Mouse (Mus musculus): Measurements from ENCODE around the gene Vps29. TPM values are rescaled to one million over a fixed set of nuclear protein-coding genes. Genes with fewer than 3 reads are reported as not detected.
"Not testable (repeated sequence)": the region's sequence is repeated elsewhere in the genome, so short reads cannot be mapped to it uniquely, and the experiment has no call there.

The Vps29 gene
- 100 to 1,000 TPM; 147 to 170 (median 156) TPM for total RNA-seq (2022)

DNA sequence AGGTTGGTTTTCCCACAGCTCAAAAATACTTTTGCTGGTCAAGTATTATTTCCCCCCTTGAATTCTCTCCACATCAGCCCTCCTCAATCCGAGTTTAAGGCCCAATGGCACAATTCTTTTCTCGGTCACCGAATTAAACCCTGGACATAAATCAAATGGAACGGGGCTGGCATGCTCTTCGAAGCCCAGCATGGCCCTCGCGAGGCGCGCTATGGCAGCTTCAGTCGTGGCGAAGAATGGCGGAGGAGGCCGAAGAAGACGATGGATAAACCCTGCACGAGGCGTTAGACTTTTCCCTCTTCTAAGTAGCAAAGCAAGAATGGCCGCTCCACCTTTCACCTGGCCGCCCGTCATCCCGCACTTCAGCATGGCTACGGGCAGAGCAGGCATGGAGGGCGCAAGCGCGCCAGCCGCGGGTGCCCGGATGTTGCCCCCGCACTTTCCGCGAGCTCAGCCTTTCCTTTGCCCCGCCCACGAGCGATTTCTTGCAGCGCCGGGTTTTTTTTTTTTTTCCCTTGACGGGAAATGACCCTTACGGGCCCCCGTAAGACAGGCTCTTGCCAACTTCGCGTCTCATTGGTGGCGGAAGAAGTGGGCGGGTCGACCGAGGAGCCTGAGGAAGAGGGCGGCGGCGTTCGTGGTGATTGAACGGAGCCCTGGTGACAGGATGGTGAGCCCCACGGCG lies at the start of gene Vps29, which contains the start of gene Rad9b:
TSS of gene Vps29 (plus strand) at position 563 of the 685 bp plus-strand sequence.
TSS of gene Rad9b (minus strand) at position 427 of the 685 bp plus-strand sequence.
- peak; percentile 96 for DNase-seq

DNA sequence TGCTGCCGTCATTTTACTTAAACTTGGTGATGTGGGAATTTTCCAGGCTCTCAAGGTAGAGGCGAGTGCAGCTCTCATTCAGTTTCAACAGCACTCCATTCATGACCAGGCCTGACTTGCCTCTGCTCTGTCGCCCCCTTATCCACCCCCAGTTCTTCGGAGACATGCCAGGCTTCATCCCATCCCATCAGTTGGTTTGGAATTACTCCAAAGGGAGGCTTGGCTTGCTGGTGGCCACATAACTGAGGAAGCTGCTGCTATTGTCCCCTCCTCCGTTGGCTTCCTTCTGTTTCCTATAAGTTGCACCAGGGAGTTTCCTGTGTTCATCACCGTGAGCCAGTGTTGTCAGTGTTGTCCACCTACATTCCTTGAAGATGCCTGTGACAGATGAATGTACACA lies 49.6 kb upstream of the Vps29 start:
- no peak for DNase-seq

DNA sequence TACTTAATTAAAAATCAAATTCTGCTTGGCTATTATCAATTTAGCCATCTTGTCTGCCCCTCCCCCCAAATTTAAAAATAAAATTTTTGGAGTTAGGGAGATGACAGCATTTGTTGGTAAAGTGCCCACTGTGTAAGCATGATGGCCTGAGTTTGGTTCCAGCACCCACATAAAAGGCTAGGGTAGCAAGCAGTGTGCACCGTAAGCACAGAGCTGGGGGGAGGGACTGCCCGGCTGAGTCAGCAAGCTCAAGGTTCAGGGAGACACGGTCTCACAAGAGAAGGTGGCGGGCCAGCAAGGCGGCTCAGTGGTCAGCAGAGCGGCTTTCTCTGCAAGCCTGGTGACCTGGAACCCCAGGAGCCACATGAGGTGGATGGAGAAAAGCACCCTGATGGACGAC lies 48.7 kb upstream of the Vps29 start:
- peak; percentile 66 for DNase-seq

DNA sequence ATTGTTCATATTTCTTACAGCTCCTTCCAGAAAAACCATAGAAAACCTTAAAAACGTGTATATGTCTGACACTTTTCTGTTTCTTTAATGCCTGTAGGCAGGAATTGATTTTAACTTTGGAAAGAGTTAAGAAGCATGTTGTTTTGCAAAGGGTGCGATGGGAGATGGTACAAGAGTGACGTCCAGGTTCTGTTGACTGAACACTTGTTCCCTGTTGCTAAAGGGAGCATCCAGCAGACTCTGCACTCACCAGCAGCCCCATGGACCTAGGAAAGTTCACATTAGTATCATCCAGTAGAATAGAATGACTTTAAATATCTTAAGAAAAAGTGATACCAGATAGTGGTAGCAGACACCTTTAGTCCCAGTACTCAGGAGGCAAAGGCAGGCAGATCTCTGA lies 47.6 kb upstream of the Vps29 start:
- DNase-seq = no peak

DNA sequence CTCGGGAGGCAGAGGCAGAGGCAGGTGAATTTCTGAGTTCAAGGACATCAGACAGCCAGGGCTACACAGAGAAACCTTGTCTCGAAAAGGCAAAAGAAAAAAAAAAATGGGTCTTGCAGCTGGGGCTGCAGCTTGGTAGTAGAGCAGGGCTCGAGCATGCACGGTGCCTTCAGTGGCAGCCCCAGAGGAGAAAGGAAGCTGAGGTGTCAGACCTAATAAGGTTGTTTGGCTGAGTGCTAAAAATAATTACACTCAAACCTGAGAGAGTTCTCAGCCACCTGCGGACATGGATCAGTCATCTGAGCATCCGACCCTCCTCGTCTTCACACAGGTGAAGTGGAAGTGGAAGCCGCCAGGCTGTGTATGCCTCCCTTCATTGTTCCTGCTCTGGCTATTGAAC lies 43.5 kb upstream of the Vps29 start:
- DNase-seq = no peak

DNA sequence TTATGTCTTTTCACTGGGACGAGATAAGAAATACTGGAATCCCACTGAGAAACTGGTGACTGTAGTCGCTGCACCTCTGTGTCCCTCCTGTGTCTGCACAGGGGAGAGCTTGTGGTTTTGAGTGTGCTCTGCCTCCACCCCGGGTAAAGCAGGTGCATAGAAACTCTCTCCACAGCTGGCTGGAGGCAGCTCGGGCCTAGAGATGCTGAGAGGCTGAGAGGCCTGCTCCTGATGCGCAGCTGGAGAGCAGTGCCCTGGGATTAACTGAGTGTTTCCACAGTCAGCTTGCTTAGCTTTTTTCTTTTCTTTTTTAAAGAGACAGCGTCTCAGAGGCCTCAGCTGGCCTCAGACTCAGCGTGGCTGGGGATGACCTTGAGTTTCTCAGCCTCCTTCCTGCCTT lies 42.5 kb upstream of the Vps29 start:
- no peak for DNase-seq

DNA sequence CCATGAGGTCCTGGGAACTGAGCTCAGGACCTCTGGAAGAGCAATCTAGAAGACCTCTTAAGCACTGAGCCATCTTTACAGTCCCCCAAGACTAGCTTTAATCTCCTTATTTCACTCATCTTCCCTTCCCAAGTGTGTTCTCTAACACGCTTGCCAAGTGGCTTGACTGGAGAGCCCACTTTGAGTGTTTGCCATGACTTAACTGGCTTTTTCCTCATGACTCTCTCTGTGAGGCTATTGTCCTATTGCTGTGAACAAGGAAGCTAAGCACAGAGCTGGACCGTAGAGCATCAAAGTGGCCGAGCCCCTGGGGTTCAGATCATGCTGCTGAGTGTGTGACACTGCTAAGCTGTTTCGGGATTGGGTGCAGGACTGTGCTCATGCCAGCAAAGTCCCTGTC lies 41.8 kb upstream of the Vps29 start:
- no peak for DNase-seq

DNA sequence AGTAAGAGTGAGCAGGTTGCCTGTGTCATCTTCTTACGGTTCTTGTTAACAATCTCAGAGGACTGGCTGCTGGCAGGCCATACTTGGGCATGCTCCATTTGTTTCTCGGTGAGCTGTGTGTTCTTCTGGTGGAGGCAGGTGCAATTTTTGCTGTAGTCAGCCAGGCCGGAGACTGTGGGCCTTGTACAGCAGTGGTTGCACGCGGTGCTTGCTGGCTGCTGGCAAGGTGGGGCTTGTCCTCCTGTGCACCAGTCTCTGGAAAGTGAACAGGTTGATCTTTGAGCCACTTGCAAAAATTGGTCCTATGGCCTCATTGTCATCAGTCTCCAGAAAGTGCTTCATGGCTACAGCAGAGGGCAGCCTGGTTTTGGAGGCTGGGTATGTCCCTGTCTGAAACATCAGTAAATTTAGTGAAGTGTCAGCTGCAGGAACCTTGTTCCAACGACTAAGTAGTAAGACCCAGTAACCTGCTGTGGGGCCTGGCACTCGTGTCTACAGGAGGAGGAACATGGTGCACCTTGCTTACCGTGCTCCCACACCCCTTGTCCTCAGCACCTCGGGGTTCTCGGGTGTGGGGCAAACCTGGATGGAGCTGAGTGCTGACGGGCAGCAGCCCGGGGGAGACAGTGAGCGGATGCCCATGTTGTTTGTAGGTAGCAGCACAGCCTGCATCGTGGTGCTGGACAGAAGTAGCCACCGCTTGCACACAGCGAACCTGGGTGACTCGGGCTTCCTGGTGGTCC lies 41.1 kb upstream of the Vps29 start:
- no peak for DNase-seq

DNA sequence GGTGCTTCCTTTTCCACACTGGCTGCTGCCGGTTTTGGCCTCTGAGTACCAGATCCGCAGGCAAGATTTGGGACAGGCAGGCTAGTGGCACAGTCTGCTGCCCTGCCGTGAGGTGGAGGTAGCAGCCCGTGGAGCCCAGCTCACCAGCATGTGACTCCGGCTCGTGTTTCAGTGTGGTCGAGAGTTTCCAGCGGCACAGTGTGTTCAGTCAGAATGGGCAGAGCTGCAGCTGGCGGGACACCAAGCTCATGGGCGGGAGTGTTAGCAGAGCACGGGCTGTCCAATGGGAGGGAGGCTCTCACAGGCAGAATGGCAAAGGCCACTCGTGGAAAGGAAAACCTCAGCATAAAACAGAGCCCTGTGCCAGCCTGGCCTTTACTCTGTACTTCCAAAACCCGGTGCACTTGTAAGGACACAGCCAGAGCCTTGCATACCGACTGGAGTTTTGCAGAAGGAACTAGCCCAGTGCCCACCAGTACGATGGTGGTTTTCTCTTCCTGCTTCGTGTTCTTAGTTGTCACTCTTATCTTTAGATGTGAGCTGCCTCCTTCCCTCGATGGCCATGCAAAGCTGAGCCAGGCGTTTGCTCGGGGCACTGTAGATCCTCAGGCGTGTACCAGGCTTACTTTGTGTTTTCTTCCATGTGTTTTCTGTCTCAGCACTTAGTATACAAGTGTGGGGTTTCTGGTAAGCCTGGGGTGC lies 39.1 kb upstream of the Vps29 start:
- DNase-seq = peak; percentile 90

DNA sequence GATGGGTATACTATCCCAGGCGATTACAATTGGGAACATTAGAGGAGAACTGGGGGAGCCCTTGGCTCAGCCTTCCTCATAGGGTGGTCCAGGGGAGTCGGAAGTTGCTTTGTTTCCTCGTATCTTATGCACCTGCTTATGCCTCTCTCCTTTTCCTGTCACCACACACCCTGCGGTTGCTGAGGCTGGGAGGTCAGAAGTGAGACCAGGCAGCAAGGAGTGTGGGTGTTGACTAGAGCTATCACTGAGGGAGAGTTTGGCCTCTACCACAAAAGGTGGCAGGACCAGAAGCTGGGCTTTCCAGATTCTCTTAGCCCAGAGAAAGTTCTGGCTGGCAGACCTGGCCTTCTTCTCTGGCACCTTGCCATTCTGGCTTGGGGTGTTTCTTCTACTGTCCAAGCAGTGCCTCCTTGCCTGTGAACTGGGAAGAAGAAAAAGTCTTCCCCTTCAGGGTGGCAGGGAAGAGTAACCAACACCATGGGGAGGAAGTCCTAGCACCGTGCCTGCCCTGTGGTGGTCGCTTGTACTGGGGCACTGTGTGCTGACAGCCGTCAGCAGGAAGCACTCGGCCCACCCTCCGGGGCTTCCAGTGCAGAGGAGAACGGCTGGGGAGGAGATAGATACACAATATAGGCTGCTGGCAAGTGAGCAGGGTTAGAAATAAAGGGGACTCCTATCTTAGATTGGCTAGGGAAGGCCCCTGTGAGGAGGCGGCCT lies 36.7 kb upstream of the Vps29 start:
- DNase-seq = no peak

DNA sequence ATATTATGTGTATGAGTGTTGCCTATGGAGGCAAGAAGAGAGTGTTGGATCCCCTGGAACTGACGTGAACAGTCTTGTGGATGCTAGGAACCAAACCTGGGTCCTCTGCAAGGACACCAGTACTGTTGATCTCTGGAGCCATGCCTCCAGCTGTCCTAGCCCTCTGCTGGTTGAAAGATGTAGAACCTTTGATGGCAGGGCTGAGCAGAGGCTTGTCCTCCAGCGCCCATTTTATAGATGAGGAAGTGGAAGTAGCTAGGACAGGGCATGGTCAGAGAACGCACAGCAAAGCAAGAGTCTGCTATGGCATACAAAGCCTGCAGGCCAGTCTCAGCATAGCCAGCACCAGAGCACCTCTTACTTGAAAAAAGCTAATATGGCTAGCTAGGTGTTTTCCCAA lies 36.1 kb upstream of the Vps29 start:
- no peak for DNase-seq

DNA sequence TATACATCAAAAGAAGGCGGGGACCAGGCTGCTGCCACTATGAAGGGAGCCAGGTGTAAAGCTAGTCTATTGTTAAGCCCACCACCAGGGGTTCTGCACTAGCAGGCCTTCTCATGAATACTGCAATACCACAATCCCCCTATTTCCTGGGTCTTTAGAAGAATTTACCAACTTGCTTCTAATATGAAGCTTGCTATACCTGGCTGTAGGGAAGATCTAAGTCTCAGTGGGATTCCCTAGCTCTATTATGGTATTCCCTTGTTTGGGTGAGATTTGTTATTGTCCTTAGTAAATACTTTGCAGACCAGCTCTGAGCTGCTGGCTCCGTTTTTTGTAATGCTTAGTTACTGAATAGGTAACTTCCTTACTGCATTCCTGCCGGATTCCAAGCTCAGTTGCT lies 35.2 kb upstream of the Vps29 start:
- DNase-seq = not testable (repeated sequence)

DNA sequence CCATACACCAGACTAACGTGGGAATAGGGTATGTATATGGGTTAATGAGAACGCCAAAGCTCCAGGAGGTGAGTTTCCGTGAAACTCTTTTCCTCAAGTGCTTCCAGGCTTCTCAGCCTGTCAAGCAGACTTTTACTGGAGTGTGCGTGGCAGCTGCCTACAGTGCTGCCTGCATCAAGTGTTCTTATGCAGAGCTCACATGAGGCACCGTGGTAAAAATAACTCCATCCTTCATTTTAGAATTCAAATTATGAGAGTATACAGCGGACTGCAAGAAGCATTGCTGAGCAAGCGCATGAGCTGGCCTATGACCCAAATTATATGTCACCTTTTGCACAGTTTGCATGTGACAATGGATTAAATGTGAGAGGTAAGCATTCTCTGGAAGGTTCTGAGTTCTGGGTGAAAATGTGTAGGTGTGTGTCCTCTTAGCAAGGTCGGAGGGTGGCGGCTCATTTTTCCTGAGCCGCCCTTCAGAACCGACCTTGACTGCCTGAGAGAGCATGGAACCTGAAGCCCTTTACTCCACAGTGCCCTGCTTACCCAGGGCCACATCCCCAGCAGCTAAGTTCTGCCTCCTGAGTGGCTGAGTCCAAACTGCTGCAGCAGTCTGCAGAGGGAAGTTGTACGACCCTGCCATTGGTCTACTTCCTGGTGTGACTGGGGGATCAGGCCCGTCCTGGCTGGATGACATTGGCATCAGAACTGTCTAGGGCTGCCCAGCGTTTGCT lies 34.5 kb upstream of the Vps29 start:
- no peak for DNase-seq

DNA sequence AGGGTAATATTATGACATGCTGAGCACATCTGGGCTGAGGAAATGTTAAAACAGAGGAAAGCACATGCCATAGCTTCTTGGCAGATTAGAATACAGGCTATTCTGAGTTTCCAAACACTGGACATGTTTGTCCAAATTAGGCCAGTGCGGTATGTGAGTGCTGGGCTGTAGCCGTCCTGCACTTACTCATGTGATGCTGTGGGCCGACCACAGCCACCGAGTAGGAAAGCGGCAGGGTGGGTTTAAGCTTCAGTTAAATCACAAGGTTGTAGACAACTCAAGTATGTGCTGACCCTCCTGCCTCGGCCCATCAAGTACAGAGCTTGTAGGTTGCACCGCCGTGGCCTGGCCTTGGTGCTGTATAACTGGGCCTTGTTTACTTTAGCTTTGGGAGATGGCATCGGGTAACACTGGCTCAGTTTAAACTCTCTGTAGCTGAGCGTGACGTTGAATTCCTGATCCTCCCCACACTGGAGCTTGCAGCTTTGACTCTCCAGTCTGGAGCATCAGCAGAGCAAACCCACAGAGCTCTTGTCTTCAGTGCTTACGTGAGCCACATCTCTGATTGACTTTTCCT lies 33.9 kb upstream of the Vps29 start:
- DNase-seq = no peak

DNA sequence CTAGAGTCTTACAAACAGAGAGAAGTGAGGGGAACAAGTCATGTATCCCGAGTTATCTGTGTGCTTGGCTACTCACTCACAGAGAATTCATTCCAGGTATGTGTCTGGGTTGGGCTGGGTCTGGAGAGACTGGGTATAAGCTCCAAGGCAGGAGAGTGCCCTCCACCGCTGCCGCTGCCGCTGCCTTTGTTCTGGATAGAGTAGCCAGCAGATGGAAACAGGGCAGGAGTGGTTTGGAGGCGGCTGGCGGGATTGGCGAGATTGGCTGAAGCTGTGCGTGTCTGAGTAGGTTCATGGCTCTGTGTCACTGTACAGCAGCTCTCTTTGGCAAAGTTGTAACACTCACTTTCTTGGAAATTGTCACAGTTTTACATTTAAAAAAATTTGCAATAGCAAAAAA lies 30.6 kb upstream of the Vps29 start:
- no peak for DNase-seq

DNA sequence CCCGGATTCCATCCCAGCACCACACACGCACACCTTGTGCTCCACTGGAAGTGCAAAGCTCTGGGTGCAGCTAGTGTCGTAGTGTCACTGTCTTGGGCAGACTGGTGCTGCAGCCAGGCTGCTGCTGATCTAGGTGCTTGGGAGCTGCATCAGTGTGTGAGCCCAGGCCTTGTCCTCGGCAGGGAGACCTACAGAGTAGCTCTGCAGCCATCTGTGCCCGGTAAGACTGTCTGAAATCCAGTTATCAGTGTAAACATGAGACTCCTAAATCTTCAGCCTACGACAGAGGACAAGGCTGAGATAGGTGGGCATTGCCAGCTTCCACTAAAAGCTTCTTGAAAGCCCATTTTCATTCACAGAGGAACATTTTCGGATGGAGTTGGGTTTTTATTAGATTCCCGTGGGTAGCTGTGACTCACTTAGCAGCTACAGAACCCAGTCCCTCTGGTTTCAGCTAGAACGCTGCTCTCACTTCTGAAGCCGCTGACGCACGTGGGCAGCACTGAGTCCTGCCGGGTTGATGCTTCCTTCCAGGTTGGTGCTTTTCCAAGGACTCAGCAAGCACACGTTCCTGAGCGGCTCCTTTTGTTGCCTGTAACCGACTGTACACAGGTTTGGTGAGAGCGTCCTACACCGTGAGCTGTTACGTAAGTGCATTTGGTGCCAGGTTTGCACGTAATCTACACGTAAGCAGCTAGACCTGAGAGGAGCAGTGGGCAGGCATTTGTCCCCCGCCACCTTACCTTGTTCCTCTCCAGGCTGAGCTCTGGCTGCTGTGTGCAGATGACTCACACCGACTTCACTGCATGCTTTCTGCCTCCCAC lies 29.3 kb upstream of the Vps29 start:
- peak; percentile 50 for DNase-seq

DNA sequence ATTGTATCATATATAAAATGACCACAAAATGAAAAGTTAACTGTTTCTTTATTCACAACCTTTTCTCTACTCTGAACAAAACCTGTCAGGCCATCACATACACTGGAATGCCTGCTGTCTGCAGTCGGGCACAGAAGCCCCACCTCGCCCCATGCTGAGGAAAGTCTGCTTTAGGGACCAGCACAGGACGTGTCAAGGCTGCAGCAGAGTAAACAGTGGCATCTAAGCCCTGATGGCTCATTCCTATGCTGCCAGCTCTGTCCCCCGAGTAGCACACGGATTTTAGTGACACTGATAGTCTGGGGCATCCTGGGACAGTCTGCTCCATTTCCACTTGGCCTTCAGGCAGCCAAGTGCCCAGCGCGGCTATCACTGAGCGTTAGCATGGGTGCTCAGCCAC lies 28.7 kb upstream of the Vps29 start:
- no peak for DNase-seq

DNA sequence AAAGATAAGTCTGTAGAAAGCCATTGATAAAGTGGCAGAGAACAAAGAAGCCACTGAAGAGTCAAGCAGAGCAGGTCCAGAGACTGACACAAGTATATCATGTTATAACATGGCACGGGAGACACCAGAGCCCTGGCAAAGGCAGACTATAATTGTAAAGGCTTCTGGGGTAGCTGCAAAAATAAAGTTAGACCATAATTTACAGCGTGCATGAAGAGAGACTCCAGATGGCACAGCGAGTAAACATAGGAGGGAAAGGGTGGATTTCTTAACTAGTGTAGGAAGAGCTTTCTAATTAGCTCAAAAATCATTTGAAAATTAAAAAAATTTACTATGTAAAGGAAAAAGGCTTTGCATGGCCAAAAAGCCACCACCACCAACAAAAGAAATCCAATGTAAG lies 26.9 kb upstream of the Vps29 start:
- no peak for DNase-seq

DNA sequence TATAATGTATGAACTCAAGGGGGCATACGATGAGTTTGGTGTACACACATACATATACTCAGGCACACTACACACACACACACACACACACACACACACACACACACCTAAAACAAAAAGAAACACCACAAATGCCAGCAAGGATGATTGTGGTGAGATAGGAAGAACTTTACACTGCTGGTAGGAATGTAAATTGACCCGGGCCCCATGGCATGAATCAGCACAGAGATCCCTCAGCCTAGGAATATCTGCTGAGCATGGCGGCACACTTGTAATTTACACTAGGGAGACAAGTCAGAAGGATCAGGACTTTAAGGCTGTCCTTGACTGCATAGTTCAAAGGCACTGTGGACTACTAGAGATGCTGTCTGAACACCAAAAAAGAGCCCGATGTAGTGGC lies 23.9 kb upstream of the Vps29 start:
- no peak for DNase-seq

DNA sequence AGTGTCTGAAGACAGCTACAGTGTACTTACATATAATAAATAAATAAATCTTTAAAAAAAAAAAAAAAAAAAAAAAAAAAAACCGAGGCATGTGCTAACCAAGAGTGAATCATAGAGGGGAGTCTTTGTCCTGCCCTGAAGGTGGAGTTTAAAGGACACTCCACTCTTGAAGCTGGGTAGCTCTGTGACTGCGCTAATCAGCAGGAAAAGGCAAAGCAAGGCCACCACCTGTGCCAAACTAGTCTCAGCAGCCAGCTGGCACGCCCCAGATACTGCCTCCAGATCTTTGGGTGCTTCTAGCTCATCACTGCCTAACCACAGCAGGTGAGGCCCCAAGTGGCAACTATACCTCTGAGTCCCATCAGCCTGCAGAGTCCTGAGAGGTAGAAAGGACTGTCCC lies 19.5 kb upstream of the Vps29 start:
- no peak for DNase-seq

Data from adrenal gland, adult 8-10 months (tissue).